Mouse (Mus musculus) central nervous system, embryonic 18 days (tissue): ENCODE data around the gene Plppr2. TPM values are rescaled to one million over a fixed set of nuclear protein-coding genes. Genes with fewer than 3 reads are reported as not detected.

Experiments used
- polyA plus RNA-seq: library from polyadenylated mRNA; depleted of rRNA; stranded (reverse); fragments of >200 nt; gene quantifications from 2 replicates; pipeline ENCODE4 v1.2.3, GENCODE M21; 2012; rRNA removed

The Plppr2 gene
- polyA plus RNA-seq: 170 and 195 TPM in 2 replicates

GRCm38 (mm10) chr9:21936692-21937570 lies at the start of gene Plppr2:
TSS of gene Plppr2 (plus strand) at chr9:21937033.

DNA sequence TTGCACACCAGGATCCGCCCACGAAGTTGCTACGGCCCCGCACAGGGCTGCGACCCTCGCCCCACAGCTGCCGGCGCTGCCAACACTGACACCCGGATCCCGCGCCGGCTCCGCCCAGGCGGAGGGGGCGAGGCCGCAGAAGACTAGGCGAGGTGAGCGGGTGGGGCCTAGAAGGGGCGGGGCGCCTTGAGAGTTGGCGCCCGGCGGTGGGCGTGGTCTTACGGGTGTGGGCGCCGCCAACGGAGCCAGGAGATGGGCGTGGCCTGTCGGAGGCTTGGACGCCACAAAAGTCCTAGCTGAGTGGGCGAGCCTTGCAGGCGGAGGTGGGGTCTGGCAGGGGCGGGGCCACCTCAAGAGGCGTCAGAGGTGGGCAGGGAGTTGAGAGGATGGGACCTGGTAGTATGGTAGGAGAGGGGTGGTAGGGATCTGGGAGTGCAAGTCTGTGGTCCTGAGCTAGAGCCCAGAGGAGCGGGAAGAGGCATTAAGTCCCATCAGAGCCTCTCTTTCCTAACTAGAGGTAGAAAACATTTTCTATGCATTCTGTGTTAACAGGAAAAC lies 18.7 kb upstream of the Plppr2 start, which contains the start of gene Rab3d:
TSS of gene Rab3d (minus strand) at position 158 of the 558 bp plus-strand sequence.

DNA sequence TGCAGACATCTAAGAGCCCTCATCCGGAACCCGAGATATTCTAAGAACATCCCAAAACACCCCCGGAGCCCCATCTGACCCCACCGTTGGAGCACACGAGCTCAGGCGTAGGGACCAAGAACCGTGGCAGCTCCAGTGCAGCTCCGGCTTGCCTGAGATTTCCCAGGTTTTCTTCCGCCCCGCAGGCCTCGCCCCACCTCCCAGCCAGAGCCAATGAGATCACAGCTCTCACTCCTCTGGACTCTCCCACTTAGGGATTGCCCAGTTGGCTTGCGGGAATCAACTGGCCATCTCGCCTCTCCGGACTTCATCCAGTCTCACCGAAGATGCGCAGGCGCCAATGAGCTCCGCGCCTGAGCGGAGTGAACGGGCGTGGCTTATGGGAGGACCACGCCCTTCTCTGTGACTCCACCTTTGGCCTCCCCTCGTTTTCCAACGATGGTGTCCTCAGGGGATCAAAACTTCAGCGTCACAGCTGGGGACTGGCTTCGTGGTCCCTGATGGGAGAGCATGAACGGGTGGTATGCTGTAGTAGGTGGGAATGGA lies 9.6 kb upstream of the Plppr2 start, which contains the start of the genes Ccdc159 and Tmem205:
TSS of gene Ccdc159 (plus strand) at position 264 of the 546 bp plus-strand sequence.
TSS of gene Tmem205 (minus strand) at position 349 of the 546 bp plus-strand sequence.

GRCm38 (mm10) chr9:21955570-21956281 lies 18.9 kb downstream of the Plppr2 start, which contains the start of gene Swsap1:
TSS of gene Swsap1 (plus strand) at chr9:21955755.

DNA sequence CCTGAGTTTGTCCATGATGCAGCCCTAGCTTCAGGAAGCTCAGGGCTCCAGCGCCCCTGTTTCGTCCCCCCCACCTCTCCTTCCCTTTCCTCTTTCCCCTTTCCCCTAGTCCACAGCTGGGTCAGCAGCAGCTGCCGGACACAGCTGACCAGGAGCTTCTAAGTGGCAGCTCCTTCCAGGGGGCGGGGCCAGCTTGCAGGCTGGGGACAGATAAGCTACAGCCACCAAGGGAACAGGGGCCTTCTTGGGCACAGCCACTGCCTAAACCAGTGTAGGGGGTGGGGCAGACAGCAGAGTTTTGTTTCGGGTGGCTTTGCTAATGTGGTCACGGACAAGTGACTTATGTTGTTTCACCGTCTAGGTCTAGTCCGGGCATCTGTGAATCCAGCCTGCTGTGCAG lies 26.6 kb downstream of the Plppr2 start, which contains the start of gene Epor:
TSS of gene Epor (minus strand) at position 90 of the 400 bp plus-strand sequence.

DNA sequence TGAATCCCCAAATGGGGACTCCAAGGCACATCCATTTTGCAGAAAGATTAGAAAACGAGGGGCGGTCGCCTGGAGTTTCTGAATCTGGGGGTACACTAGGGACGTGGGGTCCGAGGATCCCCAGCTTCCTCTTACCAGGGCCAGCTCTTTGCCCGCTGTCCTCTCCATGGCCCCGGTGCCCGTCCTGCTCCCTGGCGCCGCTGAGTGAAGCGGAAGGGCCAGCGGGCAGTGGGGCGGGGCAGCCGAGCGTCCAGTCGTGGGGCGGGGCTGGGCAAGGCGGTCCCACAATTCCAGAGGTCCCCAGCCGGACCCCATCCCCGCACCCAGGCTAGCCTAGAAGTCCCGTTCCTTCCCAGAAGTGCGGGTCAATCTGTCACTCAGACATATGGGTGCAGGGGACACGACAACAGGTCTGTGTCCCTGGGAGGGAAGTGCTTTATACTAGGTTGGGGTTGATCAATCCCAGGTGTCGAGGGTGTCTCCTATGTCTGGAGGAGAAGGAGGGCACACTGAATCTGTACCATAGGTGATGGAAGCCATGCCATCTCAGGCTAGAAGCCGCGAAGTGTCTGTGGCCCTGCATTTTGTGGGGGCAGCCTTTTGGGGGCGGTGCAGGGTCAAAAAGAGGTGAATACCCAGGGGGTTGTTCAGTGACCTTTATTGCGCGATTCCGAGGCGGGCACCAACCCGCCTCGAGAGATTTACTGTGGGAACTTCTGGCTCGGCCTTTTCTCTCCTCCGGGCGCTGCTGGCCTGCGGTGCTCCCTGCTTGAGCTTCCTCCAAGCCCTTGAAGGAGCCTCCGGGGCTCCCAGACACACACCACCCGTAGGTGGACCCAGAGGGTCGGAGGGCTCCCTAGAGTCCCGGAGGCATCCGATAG lies 52.6 kb downstream of the Plppr2 start, which contains the start of gene Rgl3:
TSS of gene Rgl3 (minus strand) at position 217 of the 881 bp plus-strand sequence.

Other genes starting within 250 kb of the Plppr2 start
- gene Ldlr, start 213.6 kb upstream of the Plppr2 start, polyA plus RNA-seq: 21.0 and 21.6 TPM in 2 replicates
- 12.6 and 14.0 TPM in 2 replicates for gene Spc24, start 176.7 kb upstream of the Plppr2 start, polyA plus RNA-seq
- gene Kank2, start 138.3 kb upstream of the Plppr2 start, polyA plus RNA-seq: 5.3 and 5.6 TPM in 2 replicates
- not detected in 2 replicates for gene Angptl8, start 101.5 kb upstream of the Plppr2 start, polyA plus RNA-seq
- 46.2 and 49.9 TPM in 2 replicates for gene Dock6, start 84.4 kb upstream of the Plppr2 start, polyA plus RNA-seq
- 32.4 and 36.8 TPM in 2 replicates for gene Rab3d, start 18.8 kb upstream of the Plppr2 start, polyA plus RNA-seq
- 21.0 and 21.3 TPM in 2 replicates for gene Ccdc159, start 9.6 kb upstream of the Plppr2 start, polyA plus RNA-seq
- 44.9 and 51.9 TPM in 2 replicates for gene Tmem205, start 9.5 kb upstream of the Plppr2 start, polyA plus RNA-seq
- gene Swsap1, start 18.7 kb downstream of the Plppr2 start, polyA plus RNA-seq: 7.5 and 7.9 TPM in 2 replicates
- gene Epor, start 26.5 kb downstream of the Plppr2 start, polyA plus RNA-seq: 1.0 and 1.5 TPM in 2 replicates
- 2.0 and 2.2 TPM in 2 replicates for gene Rgl3, start 52.4 kb downstream of the Plppr2 start, polyA plus RNA-seq
- gene Ccdc151, start 65.6 kb downstream of the Plppr2 start, polyA plus RNA-seq: 6.9 and 8.4 TPM in 2 replicates
- 90.4 and 102 TPM in 2 replicates for gene Prkcsh, start 65.8 kb downstream of the Plppr2 start, polyA plus RNA-seq
- gene Elavl3, start 115.0 kb downstream of the Plppr2 start, polyA plus RNA-seq: 203 and 239 TPM in 2 replicates
- gene Gm49318, start 134.2 kb downstream of the Plppr2 start, polyA plus RNA-seq: not detected in 2 replicates
- gene Zfp653, start 134.3 kb downstream of the Plppr2 start, polyA plus RNA-seq: 45.9 and 47.9 TPM in 2 replicates
- gene Ecsit, start 148.4 kb downstream of the Plppr2 start, polyA plus RNA-seq: 47.4 and 52.9 TPM in 2 replicates
- 0.54 and 0.94 TPM in 2 replicates for gene Cnn1, start 162.2 kb downstream of the Plppr2 start, polyA plus RNA-seq
- gene Elof1, start 180.1 kb downstream of the Plppr2 start, polyA plus RNA-seq: 125 and 146 TPM in 2 replicates
- gene Acp5, start 198.7 kb downstream of the Plppr2 start, polyA plus RNA-seq: 1.1 and 29.2 TPM in 2 replicates
- 82.0 and 87.2 TPM in 2 replicates for gene Pigyl, start 219.8 kb downstream of the Plppr2 start, polyA plus RNA-seq